Mouse (Mus musculus): ENCODE measurements around the gene Hhipl1. TPM values are rescaled to one million over a fixed set of nuclear protein-coding genes. Genes with fewer than 3 reads are reported as not detected.

Hhipl1 gene
- total and polyA plus RNA-seq, 3 experiments, result not detected

GRCm38 (mm10) chr12:108352371-108353136, 46.5 kb downstream of the Hhipl1 start:
- no peaks in the 10 kb centered on the region for H3K79me2 ChIP-seq (ENCODE audit: control insufficient read depth, insufficient read depth, low read length, poor library complexity)
- H3K27ac ChIP-seq (ENCODE audit: control insufficient read depth, low read depth, low read length), result no peak overlapping the region
- H3K4me1 ChIP-seq (ENCODE audit: control insufficient read depth in 1 of 2, insufficient read depth in 2 of 2, low read length in 2 of 2), result no peaks in the 10 kb centered on the region
- H3K36me3 ChIP-seq (ENCODE audit: control insufficient read depth in 1 of 2, insufficient read depth in 2 of 2, low read length in 2 of 2), result no peaks in the 10 kb centered on the region
- no peak overlapping the region for H3K9ac ChIP-seq (ENCODE audit: control insufficient read depth, low read depth, low read length, poor library complexity, severe bottlenecking)
- no peaks in the 10 kb centered on the region for H3K27me3 ChIP-seq (ENCODE audit: control insufficient read depth in 1 of 2, insufficient read depth in 2 of 2, low read length in 2 of 2)
- no peak overlapping the region for H3K4me3 ChIP-seq (ENCODE audit: control insufficient read depth in 1 of 2, insufficient read depth in 1 of 2, low read depth in 2 of 2, low read length in 2 of 2)
- H3K9me3 ChIP-seq (replicated peaks; ENCODE audit: insufficient read depth, low read length), result no peaks in the 10 kb centered on the region
- TF ChIP-seq MYB (IDR thresholded peaks at IDR 0.05; ENCODE audit: low read depth, low read length) (no peak), POLR2AphosphoS2 (IDR thresholded peaks at IDR 0.05; ENCODE audit: low read length) (no peak), SIN3A (IDR thresholded peaks at IDR 0.05; ENCODE audit: low read length) (no peak), POLR2A (IDR thresholded peaks at IDR 0.05; ENCODE audit: control insufficient read depth in 1 of 2, insufficient read depth in 1 of 2, low read depth in 1 of 2, low read length in 2 of 2, poor library complexity in 1 of 2) (no peak), USF2 (IDR thresholded peaks at IDR 0.05; ENCODE audit: borderline replicate concordance in 1 of 2, insufficient read depth in 1 of 2, low read depth in 1 of 2, low read length in 2 of 2) (no peak), CTCF (IDR thresholded peaks at IDR 0.05 in 2 of 3, conservative IDR thresholded peaks at IDR 0.05 in 1 of 3; ENCODE audit: control insufficient read depth in 1 of 3, insufficient read depth in 1 of 3, low read depth in 2 of 3, low read length in 3 of 3, poor library complexity in 1 of 3, severe bottlenecking in 1 of 3) (no peak), RCOR1 (IDR thresholded peaks at IDR 0.05; ENCODE audit: low read depth, low read length) (no peak), KAT2A (conservative IDR thresholded peaks at IDR 0.05; ENCODE audit: low read depth, low read length) (no peak), GATA1 (IDR thresholded peaks at IDR 0.05; ENCODE audit: low read depth, low read length) (no peak), RAD21 (IDR thresholded peaks at IDR 0.05; ENCODE audit: low read depth, low read length) (no peak), TAL1 (IDR thresholded peaks at IDR 0.05; ENCODE audit: low read length) (no peak), MEF2A (IDR thresholded peaks at IDR 0.05; ENCODE audit: extremely low read depth, insufficient replicate concordance, low read depth, low read length, poor library complexity, severe bottlenecking) (no peak), TBP (IDR thresholded peaks at IDR 0.05; ENCODE audit: low read depth, low read length) (no peak), ZC3H11A (IDR thresholded peaks at IDR 0.05; ENCODE audit: low read depth, low read length) (no peak), UBTF (IDR thresholded peaks at IDR 0.05; ENCODE audit: borderline replicate concordance, insufficient read depth, low read depth, low read length) (no peak), ZKSCAN1 (IDR thresholded peaks at IDR 0.05; ENCODE audit: low read depth, low read length) (no peak), ELF1 (IDR thresholded peaks at IDR 0.05; ENCODE audit: low read depth, low read length) (no peak), NRF1 (IDR thresholded peaks at IDR 0.05; ENCODE audit: insufficient read depth, low read depth, low read length, poor library complexity, severe bottlenecking) (no peak), GABPA (IDR thresholded peaks at IDR 0.05; ENCODE audit: low read depth, low read length) (no peak), ETS1 (IDR thresholded peaks at IDR 0.05; ENCODE audit: low read depth, low read length) (no peak)
- DNase-seq (ENCODE audit: low read depth, low spot score), result no peak

Data from MEL (cell line).